Mouse (Mus musculus) c-Kit-positive CD71-negative TER-119-negative erythroid progenitor cells, embryonic 14.5 days (primary cell): Measurements from ENCODE around the gene Shpk.

Source experiments
- DNase-seq: peaks from one replicate; pipeline ENCODE4 v3.0.0-alpha.2; 2013; ENCODE audit warnings: low read depth

The Shpk gene

DNA sequence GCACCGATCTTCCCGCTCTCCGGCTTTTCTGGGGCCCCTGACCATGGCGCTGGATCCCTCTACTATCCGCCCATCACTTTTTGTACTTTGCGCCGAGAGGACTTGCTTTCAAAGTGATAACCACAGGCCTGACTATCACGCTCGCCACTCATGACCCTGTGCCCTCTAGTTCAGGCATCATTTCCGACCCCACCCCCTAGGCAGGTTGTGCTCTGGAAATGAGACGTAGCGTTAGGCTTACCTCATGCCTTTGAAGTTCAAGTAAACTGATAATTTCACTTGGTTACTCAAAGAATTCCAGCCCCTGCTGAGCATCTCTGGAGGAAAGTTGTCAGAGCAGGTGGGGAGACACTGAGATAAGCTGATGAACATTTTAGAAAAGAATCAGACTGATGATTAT is 619 bp downstream of the Shpk start:
- DNase-seq = no peak

DNA sequence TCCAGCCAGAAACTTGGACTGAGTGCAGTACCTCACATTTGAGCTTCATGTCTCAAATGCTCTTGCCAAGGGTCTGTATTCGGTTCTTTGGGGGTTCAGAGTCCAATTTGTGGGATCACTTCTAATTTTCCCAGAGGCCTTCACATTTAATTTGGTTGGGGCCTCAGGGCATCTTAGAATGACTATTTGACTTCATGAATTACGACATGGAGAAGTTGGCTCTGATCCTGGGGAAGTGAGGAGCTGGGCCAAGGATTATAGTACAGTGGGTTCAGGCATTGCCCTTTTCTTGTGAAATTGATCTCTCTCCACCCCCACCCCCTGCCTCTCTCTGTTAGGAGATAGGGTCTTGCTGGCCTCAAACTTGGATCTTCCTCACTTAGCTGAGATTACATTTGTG is 1.8 kb downstream of the Shpk start:
- no peak for DNase-seq

DNA sequence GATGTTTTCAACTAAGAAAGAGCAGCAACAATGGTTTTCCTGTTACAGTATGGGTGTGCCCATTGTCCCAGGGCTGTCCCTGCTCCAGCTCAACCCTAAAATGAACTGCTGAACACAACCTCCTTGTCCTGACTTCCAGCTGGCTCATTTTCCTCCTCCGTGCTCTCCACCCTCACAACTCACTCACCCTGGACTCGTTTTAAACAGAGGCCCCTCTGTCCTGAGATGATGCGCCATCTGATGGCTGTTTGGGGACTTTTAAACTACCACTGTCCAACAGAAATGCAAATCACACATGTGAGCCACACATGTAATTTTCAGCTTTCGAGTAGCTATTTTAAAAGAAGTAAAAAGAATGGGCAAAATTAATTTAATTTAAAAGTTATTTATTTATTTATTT is 2.3 kb downstream of the Shpk start:
- no peak for DNase-seq

DNA sequence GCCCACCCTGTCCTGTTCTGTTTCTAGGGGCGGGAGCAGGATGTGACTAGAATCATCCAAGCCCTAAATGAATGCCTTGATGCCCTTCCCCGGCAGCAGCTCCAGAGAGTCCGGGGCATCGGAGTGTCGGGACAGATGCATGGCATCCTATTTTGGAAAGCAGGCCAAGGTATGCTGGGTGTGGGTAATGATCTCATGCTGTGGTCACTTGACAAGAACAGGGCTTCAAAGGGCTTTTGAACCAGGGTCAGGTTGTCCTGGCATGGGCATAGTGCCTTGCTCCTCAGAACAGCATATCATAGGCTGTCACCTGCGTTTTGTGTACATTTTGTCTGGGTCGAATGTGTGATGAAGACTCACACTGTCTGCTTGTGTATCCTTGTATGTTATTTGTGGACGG is 4.6 kb downstream of the Shpk start:
- DNase-seq = no peak

DNA sequence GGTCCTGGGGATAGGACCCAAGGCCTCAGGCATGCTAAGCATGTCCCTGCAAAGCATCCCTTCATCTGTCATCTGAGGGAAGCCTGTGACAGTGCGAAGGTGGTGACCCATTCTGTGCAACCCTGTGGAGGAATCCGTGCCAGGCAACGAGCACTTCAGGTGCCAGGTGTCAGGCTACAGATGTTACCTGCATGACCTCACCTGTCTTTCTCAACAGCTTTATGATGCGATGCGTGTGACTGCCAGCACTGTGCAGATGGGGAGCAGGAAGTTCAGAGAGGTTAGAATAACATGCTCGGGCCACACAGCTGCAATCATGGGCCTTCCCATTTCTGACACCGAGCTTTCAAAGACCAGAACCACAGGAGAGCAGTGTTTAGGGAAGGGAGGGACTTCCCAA is 5.9 kb downstream of the Shpk start:
- no peak for DNase-seq

DNA sequence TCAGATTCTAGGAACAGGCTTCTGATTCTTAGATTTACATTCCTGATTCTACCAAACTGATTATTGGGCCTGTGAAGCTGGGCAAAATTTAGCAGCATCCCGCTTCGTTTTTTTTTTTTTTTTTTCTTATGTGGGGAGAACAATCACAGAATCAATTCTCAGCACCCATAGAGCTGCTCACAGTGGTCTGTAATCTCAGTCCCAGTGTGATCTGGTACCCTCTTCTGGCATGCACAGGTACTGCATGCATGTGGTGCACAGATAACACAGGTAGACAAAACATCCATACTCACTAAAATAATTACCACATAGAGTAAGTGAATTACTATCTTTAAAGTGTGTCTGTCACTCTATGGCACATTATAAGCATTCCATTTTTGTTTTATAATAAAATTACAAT is 8.4 kb downstream of the Shpk start:
- no peak for DNase-seq

DNA sequence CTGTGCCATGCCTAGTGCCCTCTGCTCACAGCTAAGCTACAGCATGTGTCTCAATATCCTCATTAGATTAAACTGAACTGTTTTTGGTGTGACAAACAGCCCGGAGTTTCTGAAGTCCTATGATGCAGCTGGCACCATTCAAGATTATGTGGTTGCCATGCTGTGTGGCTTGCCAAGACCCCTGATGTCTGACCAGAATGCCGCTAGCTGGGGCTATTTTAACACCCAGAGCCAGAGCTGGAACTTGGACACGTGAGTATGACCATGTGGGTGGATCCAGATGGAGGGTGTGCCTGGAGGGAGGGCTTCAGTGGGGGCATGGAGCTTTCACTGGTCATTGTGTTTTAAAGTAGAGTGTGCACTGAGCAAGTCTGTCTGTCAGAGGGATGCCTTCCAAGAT is 14.7 kb downstream of the Shpk start:
- no peak for DNase-seq

DNA sequence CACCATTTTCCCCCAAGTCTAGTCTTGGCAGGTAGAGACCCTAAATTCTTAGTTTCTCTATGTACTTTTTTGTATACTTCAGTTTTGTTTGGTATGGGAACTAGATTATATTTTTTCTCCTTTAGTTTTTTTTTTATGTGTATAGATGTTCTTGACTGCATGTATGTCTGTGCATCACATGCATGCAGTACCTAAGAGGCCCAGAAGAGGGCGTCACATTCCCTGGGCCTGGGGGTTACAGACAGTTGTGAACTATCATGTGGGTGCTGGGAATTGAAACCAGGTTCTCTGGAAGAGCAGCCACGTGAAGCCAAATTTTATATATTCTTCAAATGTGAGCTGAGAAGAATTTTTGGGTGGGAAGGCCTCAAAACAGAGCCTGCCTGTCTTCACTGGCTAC is 20.4 kb downstream of the Shpk start:
- DNase-seq = no peak

DNA sequence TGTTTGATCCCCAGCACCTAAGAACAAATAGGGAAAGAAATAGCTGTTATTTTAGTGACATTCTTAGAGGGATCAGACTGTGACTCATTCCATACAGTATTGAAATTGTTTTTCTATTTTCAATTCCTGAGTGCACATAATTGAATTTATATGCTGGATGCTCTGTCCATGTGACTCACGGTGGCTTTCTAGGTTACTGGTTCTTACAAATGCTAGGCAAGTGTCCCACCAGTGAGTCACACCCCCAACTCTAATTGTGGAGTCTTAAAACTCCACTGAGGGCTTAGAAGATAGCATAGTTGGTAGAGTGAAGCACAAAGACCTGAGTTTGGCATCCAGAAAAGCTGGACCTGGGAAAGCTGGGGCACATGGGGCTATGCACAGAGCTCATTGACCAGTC is 21.4 kb downstream of the Shpk start:
- no peak for DNase-seq

DNA sequence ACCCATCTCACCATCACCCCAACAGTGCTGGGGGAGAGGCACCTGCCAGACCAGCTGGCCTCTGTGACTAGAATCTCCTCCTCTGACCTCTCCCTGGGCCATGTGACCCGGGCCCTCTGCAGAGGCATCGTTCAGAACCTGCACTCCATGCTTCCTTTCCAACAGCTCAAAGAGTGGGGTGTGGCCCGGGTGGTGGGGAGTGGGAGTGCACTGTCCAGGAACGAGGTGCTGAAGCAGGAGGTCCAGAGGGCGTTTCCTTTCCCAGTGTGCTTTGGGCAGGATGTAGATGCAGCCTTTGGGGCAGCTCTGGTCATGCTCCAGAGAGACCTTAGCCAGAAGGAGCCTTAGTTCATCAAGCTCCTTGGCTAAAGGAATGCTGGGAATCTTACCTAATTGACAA is 23.6 kb downstream of the Shpk start:
- DNase-seq = no peak

DNA sequence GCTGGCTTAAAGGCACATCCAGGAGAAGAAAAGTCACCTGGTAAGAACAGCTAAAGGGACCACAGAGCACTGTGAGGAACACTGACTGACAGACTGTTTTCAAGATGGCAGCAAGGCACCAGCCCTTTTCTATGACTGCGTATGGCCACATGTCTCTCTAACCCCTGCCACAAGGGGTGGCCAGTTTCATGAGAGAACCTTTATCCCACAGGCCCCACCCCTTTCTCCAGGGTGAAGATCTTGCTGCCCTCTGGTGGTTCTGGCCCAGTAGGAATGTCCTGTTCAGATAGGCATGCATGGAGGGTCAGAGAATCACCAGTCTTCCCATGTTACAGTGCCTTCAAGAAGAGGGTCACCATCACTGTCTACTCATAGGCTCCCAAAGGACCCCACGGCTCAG is 24.7 kb downstream of the Shpk start:
- DNase-seq = no peak

DNA sequence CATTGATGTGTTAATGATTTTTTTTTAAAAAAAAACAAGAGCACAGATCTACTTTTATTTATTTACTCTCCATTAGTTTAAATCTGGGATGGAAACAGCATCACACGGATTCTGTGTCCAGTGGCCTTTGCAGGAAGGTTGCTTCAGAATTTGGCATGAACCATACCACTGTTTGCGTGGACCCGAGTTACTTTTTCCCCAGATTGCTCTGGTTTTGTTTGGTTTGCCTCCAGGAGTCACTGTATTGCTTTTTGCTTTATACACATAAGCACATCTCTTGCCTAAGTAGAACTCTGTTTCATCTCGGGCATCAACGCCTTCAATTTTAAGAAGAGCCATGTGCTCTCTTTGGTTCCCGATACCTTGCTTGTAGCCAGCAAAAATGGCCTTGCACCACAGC is 26.6 kb downstream of the Shpk start:
- DNase-seq = no peak

DNA sequence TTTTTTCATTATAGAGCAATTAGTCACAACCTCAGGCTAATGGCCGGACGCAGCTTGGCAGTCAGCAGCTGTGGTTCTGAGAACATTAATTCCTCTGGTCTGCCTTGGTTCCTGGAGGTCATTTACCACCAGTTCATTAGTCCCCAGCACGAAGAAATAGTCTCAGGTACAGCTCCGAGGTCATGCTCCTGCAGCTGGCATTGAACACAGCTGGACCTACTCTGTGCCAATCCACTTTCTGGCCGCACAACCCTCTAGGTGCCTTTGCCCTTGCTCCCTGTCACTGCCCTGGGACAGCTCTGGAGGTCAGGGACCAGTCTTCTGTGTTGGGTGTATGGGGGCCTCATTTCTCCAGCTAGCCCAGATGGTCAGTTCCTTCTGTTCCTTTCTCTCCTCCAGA is 29.6 kb downstream of the Shpk start:
- no peak for DNase-seq

DNA sequence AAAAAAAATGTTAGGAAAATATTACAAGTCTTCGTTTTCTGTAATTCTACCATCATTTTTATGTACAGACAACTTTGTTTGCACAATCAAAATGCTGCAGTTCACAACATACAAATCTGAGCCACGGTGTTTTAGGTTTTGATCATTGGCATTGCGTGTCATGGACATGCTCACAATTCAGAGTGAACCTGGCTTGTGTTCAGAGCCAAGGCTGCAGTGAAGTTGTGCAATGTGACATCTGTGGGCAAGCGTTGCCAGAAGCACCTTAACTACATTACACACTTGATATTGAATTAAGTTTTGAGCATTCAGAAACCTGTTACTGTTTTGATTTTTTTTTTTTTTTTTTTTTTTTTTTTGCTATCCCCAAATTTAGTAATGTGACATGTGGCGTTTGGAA is 30.8 kb downstream of the Shpk start:
- no peak for DNase-seq

DNA sequence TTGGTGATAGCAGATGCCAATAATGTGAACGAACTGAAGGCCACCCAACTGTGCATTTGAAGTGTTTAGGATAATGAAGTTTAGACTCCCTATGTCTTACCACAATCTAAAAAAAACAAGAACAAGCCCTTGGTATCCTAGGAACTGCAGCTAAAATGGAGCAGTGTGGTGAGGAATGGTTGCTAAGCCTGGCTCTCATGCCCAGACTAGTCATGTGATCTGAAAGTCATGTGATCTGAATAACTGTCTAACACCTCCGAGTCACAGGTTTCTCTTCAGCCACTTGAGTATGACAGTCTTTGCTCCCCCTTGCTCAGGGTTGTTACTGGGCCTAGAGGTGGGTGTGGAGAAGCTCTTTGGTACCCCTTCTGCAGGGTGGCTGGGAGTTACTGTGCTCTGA is 33.3 kb downstream of the Shpk start:
- no peak for DNase-seq

DNA sequence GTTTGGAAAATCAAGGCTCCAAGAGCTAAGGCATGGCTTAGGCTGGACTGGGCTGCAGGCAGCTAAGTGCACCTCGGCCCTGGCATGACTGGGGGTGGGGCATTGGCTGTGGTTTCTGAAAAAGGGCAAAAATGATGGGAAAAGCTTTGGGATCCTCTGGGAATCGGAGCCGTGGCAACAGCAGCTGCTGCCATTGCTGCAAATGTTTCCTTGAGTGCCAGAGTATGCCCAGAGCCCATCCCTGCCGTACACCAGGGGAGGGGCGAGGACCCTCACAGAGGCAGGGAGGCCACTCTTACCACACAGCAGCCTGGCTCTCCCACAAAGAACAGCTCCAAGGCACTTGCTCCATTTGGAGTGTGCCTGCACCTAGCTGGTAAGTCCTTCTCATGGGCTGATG is 34.7 kb downstream of the Shpk start, which contains the start of gene Trpv1:
Gene Trpv1 (plus strand): TSS at position 301 of the 400 bp plus-strand sequence.
- DNase-seq = no peak

DNA sequence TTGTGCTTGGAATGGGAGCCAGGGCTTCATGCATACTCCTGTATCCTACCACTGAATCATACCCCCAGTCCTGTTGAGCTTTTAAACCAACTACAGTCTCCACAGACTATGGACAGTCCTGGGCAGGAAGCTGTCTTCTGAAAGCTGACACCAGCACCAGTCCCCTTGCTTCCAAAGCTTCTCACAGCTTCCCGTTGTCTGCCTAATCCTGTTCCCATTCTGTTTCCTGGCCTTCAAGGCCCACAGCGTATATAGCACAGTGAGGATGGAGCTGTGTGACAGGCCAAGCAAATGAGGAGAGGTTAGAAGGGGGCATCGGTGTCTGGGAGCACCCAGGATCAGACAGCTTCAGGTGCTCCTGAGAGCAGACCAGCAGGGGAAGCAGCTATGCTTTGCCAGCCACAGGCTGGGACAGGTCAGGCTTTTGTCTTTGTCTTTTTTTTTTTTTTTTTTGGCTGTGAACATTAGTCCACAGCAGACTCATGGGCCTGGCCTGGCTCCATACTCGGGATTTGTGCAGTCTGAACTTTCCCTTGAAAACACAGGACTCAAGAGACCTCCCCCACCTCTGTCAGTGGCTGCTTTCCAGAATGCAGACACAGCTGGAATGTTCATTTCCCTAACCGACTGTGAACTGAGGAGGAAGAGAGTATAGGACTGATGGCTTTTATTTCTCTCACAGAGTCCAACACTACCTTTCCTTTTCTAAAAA is 36.9 kb downstream of the Shpk start:
- no peak for DNase-seq

DNA sequence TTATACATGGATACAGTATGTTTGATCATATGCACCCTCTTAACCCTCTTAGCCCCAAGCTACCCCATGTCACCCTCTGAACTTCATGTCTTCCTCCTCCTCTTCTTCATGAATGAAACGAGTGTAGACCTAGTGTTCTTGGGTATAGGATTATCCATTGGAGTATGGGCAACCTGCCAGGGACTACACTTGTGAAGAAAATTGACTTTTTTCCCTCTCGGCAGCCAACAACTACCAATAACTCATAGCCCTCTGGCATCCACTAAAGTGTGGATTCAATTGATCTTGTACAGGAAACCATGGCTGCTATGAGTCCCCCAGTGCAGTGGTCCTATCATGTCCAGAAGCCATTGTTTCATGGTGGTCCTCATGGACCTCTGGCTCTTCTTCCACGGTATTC is 37.5 kb downstream of the Shpk start:
- no peak for DNase-seq

DNA sequence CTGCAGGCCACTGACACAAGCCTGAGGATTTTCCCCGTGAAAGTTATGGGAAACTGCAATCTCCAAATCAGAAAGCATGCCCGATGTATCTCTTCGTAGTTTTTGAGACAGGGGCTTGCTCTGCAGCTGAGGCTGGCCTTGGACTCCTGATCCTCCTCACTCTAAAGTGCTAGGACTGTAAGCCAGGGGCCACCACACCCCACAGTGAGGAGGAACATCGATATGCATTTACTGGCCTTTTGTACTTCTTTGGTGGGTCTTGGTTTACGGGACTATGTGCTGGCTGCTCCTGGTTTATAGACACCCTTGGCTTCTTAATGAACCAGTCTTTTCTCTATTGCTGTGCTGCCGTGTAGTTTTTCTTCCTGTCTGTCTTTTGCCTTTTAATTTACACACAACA is 42.9 kb downstream of the Shpk start:
- DNase-seq = no peak

DNA sequence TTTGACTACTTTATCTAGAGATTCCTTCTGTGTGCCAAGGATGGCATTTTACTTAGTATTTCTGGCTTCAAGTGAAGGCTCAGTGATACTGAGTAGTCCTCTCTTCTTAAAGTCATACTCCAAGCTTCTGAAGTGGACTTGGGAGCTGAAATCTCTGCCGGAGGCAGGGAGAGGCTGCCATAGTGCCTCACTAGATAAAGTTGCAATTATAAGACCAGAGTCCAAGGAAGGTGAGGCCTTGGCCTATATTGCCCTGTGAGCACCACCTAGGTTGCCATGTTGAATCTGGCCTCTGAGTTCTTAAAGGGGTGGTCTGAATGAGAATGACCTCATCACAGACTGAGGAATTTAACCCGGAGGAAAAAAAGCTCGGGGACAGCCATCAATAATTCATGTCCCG is 43.5 kb downstream of the Shpk start:
- no peak for DNase-seq

DNA sequence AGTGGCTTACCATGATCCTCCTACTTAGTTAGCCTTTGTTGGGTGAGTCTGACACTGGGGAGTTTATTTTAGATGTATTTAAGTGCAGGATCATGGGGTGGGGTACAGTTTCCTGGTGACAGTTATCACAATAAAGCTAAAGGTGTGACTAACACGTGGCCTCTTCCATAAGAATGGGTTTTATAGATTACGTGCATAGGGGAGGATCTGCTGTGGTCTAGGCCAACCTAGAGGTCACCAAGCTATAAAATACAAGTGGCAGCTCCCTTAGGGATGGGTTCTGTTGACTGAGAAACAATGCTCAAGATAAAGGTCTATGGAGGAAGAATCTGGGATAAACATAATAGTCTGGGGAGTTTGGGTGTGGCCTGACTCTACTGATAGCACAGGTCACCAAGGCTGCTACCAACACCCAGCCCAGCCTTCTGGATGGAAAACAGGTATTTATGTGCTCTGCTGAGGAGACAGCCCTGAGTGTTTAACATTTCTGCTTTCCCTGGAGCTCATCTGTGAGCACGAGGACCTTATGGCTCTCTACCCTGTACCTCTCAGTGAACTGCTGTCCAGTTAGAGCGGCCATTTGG is 58.2 kb downstream of the Shpk start:
- no peak for DNase-seq

DNA sequence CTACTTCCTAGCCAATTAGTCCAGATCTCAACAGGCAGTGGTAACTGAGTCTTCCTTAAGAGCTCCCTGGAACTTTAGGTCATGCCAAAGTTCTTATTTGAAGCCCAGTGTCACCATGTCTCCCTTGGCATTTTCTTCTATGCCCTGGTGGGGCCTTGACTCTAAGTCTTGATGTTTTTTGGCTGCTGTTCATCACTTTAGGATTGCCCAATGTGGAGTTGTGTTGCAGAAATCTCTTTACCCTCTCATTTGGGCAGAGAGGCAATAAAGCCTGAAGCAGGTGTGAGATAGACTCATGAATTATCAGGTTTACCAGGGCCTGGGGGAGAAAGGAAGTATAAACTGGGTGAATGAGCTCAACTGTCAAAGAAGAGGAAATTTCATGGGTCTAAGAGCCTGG is 59.4 kb downstream of the Shpk start:
- DNase-seq = no peak

DNA sequence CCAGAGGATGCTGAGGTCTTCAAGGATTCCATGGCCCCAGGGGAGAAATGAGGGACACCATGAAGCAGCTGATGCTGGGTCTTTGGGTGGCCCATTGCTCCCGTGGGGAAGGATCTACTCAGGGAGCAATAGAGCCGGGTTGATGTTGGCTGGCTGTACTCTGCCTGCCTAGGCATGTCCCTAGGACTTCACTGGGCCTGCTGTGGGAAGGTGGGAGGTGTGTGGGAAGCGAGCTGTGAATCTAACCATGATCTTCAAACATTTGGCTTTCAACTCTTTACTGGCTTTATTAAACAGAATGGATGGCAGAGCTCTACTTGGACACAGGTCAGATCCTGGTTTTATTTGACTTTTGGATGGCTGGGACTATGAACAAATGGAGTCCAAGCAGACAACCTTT is 61.2 kb downstream of the Shpk start:
- no peak for DNase-seq

DNA sequence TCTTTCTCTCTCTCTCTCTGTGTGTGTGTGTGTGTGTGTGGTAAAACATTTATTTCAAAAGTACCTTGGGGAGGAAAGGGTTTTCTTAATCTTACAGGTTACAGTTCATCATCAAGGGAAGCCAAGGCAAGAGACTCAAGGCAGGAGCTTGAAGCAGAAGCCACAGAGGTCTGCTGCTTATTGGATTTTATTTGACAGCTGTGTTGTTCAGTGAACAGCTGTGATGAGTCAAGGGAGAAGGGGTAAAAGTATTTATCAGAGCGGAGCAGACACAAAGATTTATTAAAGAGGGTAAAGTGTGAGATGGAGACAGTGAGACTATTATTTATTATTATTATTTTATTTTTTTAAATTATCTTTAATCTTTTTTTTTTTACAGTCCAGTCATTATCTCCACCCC is 62.1 kb downstream of the Shpk start:
- DNase-seq = no peak
